Mouse (Mus musculus) lung, postnatal 0 days (tissue): ENCODE data around the gene Gabra6. TPM values are rescaled to one million over a fixed set of nuclear protein-coding genes. Genes with fewer than 3 reads are reported as not detected.

ENCODE experiments used
- ATAC-seq: fragments of 200-750 bp; cut with Nextera tagmentation; 2 replicates; pipeline ENCODE4 v1.8.0; 2017; ENCODE audit warnings: moderate library complexity
- DNase-seq: peaks from one replicate; pipeline ENCODE4 v3.0.0-alpha.2; 2016; ENCODE audit warnings: low spot score
- H3K27ac ChIP-seq: fragments of 300-500 bp; sonication (generic); 2 replicates; pipeline ENCODE4 v1.5.1; 2014; ENCODE audit warnings: antibody characterized with exemption, mild to moderate bottlenecking, low read length, mixed read lengths
- H3K27me3 ChIP-seq: fragments of 300-500 bp; sonication (generic); replicated peaks from 2 replicates; pipeline ENCODE4 v1.6.1; 2014; ENCODE audit warnings: low read length, mixed read lengths; ENCODE audit not compliant: insufficient read depth
- H3K36me3 ChIP-seq: fragments of 300-500 bp; sonication (generic); 2 replicates; pipeline ENCODE4 v1.6.1; 2014; ENCODE audit warnings: low read length, mixed read lengths; ENCODE audit not compliant: insufficient read depth
- H3K4me1 ChIP-seq: fragments of 300-500 bp; sonication (generic); 2 replicates; pipeline ENCODE4 v1.6.1; 2014; ENCODE audit warnings: antibody characterized with exemption, low read depth, low read length, mixed read lengths; ENCODE audit not compliant: insufficient read depth
- H3K4me2 ChIP-seq: fragments of 300-500 bp; sonication (generic); replicated peaks from 2 replicates; pipeline ENCODE4 v1.6.1; 2014; ENCODE audit warnings: low read depth, mild to moderate bottlenecking, low read length, moderate library complexity, mixed read lengths
- H3K4me3 ChIP-seq: fragments of 300-500 bp; sonication (generic); 2 replicates; pipeline ENCODE4 v1.5.1; 2014; ENCODE audit warnings: low read depth, low read length
- H3K9ac ChIP-seq: fragments of 300-500 bp; sonication (generic); replicated peaks from 2 replicates; pipeline ENCODE4 v1.6.1; 2014; ENCODE audit warnings: low read depth, mild to moderate bottlenecking
- H3K9me3 ChIP-seq: fragments of 300-500 bp; sonication (generic); 2 replicates; pipeline ENCODE4 v1.6.1; 2016; ENCODE audit warnings: low read length, mixed read lengths
- CTCF ChIP-seq: IDR thresholded peaks from 2 replicates; pipeline ENCODE4 v1.5.1; 2016; ENCODE audit warnings: antibody characterized with exemption, mild to moderate bottlenecking
- EP300 ChIP-seq: IDR thresholded peaks from 2 replicates; pipeline ENCODE4 v1.6.1; 2016; ENCODE audit warnings: antibody characterized with exemption, mild to moderate bottlenecking, control low read depth
- WGBS: fragments of 180-500 bp; shearing (Covaris S2); extraction: QIAGEN DNeasy Blood & Tissue Kit; methylation state at CpG from one replicate; pipeline ENCODE4 v1.1.7; 2014; 5-methylcytosine and 5-hydroxymethylcytosine counted together
- polyA plus RNA-seq: library from polyadenylated mRNA; unstranded; fragments of >200 nt; fragmentation: Nextera tagmentation; extraction: Ambion mirVana; gene quantifications from 2 replicates; pipeline ENCODE4 v1.2.1, GENCODE M21; 2015

The Gabra6 gene
- not detected in 2 replicates for polyA plus RNA-seq

DNA sequence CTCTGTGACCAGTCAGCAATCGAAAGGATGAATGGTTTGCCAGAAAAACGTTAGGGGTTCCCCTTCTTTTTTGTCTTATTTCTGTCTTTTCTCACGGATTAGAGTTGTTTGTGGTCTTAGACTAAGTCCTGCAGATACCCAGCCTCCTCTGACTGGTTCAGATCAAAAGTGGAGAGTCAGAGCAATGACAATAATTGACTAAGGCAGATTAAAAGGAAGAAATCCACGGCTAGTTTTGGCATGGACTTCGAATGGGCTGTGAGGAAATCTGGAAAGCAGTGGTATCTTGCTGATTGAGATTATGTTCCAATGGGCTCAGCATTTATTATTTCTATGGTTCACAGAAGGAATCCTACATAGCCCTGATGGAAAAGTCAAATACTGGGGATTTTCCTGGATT lies at the start of gene Gabra6:
TSS of gene Gabra6 (minus strand) at position 191 of the 400 bp plus-strand sequence.
- TF ChIP-seq CTCF, result no peak
- 63% methylated on average over 5 of the region's 5 CpGs for WGBS
- H3K36me3 ChIP-seq, result no peaks in the 10 kb centered on the region
- H3K9ac ChIP-seq, result no peak within 1 kb of the TSS
- H3K27me3 ChIP-seq, result no peaks in the 10 kb centered on the region
- DNase-seq, result no peak
- no peak within 1 kb of the TSS for H3K27ac ChIP-seq
- H3K4me1 ChIP-seq, result no peaks in the 10 kb centered on the region
- H3K9me3 ChIP-seq, result no peaks in the 10 kb centered on the region
- ATAC-seq, result no peak
- H3K4me3 ChIP-seq, result no peak within 1 kb of the TSS
- H3K4me2 ChIP-seq, result no peak within 1 kb of the TSS

DNA sequence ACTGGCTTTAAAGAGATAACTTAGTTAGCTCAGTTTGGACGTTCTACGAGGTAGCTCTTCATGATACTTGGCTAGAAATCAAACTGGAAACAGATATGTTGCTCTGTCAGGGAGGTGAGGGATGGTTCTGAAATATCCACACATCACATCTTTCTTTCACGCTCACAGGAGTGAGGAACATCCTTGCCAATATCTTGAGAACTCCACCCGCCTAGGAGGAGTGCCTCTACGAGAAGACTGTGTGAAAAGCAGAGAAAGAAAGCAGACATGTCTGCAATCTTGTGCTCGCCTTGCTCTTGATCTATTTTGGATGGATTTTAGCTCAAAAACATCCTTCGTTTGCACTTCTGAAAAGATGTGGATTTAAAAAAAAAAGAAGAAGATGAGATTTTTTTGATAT lies 44.7 kb upstream of the Gabra6 start:
- no peaks in the 10 kb centered on the region for H3K4me1 ChIP-seq
- TF ChIP-seq CTCF (no peak), EP300 (no peak)
- ATAC-seq (no peak), DNase-seq (no peak)
- no peak overlapping the region for H3K4me3 ChIP-seq
- H3K9me3 ChIP-seq, result no peaks in the 10 kb centered on the region
- no peaks in the 10 kb centered on the region for H3K36me3 ChIP-seq
- no peak overlapping the region for H3K4me2 ChIP-seq
- H3K27ac ChIP-seq, result no peak overlapping the region
- no peak overlapping the region for H3K9ac ChIP-seq
- no peaks in the 10 kb centered on the region for H3K27me3 ChIP-seq
- 62% methylated on average over 7 of the region's 7 CpGs for WGBS

DNA sequence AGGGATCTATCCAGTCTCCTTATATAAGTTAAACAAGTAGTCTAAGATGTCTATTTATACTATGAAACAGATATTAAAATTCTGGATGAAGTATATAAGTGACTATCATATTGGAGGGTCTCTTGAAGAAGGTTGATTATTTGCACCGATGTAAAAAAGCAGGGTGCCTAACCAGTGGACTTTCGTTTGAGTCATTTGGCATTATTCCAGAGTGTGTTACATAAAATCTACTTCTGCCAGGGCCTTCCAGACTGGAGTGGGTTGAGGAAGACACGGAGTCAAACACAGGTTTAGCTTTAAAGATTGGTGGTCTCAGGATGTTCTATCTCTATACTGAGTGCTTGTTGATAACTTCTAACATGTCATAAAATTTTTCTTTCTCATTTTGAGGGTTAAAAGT lies 11.2 kb upstream of the Gabra6 start:
- H3K27me3 ChIP-seq, result no peaks in the 10 kb centered on the region
- H3K9ac ChIP-seq, result no peak overlapping the region
- TF ChIP-seq EP300, result no peak
- no peak for TF ChIP-seq CTCF
- H3K27ac ChIP-seq, result no peak overlapping the region
- 64% methylated on average over 3 of the region's 3 CpGs for WGBS
- no peaks in the 10 kb centered on the region for H3K9me3 ChIP-seq
- no peaks in the 10 kb centered on the region for H3K36me3 ChIP-seq
- H3K4me2 ChIP-seq, result no peak overlapping the region
- no peak for DNase-seq
- H3K4me3 ChIP-seq, result no peak overlapping the region
- no peaks in the 10 kb centered on the region for H3K4me1 ChIP-seq
- no peak for ATAC-seq

DNA sequence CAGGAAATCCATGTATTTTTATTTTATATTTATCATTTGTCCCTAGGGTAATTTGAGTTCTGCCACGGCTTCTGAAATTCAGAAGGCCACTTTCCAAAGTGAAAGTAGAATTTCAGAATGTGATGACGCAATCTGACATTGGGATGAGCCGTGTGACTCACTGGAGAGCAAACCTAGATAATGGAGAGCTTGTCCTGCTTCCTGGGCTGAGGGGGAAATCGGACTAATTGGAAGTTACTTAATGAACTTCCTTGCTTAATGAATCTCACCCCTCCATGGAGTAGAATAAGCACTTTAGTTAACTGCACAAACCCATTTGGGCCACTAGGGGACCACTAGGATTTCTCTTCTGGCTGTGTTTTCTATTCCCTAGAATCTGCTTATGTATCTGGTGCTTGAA lies 5.4 kb upstream of the Gabra6 start:
- ATAC-seq, result no peak
- Histone ChIP-seq H3K4me1 (no peaks in the 10 kb centered on the region), H3K9ac (no peak overlapping the region), H3K4me2 (no peak overlapping the region), H3K4me3 (no peak overlapping the region), H3K27ac (no peak overlapping the region), H3K9me3 (no peaks in the 10 kb centered on the region), H3K27me3 (no peaks in the 10 kb centered on the region), H3K36me3 (no peaks in the 10 kb centered on the region)
- no peak for DNase-seq
- WGBS, result 63% methylated on average over 4 of the region's 4 CpGs
- no peak for TF ChIP-seq CTCF
- TF ChIP-seq EP300, result no peak

DNA sequence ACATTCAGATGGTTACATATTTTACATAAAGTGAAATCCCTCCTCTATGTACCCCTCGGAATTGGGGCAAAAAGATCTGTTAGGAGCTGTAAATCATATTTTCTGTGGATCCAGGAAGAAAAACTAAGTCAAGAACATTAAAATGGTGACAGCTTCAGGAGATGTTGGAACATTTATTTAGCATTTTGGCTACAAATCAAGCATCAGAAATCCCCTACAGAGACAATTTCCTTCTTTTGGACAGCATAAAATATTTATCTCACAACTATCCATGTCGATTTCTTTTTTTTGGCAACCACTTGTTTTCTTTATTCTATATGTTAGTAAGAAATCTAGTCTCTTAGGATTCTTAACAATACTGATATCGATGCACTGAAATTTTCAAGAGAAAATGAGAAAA lies 688 bp upstream of the Gabra6 start:
- H3K27ac ChIP-seq, result no peak overlapping the region
- DNase-seq (no peak), ATAC-seq (no peak)
- H3K9me3 ChIP-seq, result no peaks in the 10 kb centered on the region
- TF ChIP-seq EP300 (no peak), CTCF (no peak)
- H3K9ac ChIP-seq, result no peak overlapping the region
- no peak overlapping the region for H3K4me2 ChIP-seq
- no peak overlapping the region for H3K4me3 ChIP-seq
- H3K36me3 ChIP-seq, result no peaks in the 10 kb centered on the region
- H3K27me3 ChIP-seq, result no peaks in the 10 kb centered on the region
- 72% methylated on average over 3 of the region's 3 CpGs for WGBS
- H3K4me1 ChIP-seq, result no peaks in the 10 kb centered on the region

DNA sequence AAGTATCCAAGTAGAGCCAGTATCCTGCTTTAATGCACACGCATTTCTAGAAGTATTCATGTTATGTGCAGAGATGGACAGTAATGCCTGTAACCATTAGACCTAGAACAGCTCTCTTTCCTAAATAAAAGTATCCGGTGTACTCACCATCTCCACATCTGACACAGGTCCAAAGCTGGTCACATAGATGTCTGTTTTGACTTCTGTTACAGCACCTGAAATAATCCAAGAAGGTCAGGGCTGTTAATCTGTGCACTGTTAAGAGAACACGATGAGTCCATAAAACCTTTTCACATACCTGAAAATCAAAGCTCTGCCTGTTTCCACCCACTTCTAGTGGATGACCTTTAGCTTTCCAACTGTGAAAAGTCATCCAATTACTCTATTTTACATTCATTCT lies 1.4 kb downstream of the Gabra6 start:
- no peak for ATAC-seq

DNA sequence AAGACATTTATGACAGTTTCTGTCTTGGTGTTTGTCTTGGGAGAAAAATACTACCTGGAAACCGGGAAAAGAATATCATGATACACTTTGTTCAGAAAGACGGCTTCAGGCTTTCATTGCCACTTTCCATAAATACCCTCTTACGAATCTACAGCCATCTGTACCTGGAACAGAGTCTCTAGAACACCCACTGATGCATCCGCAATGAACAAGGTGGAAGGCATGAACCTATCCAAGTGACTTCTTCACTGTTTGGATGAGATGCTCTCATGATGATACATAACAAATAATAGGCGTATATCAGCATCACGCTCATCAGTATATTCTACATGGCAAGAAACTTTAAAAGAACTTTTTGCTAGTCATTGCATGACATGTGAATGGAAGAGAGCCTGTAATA lies 1.8 kb downstream of the Gabra6 start:
- no peaks in the 10 kb centered on the region for H3K27me3 ChIP-seq
- H3K27ac ChIP-seq, result no peak overlapping the region
- ATAC-seq (no peak), DNase-seq (no peak)
- no peak overlapping the region for H3K9ac ChIP-seq
- H3K4me2 ChIP-seq, result no peak overlapping the region
- H3K9me3 ChIP-seq, result no peaks in the 10 kb centered on the region
- TF ChIP-seq EP300 (no peak), CTCF (no peak)
- 81% methylated on average over 6 of the region's 6 CpGs for WGBS
- no peaks in the 10 kb centered on the region for H3K36me3 ChIP-seq
- H3K4me3 ChIP-seq, result no peak overlapping the region
- H3K4me1 ChIP-seq, result no peaks in the 10 kb centered on the region

More for the DNA sequence above, 1.4 kb downstream of the Gabra6 start:
- no peak overlapping the region for H3K27ac ChIP-seq
- no peaks in the 10 kb centered on the region for H3K27me3 ChIP-seq
- no peaks in the 10 kb centered on the region for H3K36me3 ChIP-seq
- WGBS, result 86% methylated on average over 3 of the region's 3 CpGs
- H3K4me3 ChIP-seq, result no peak overlapping the region
- no peak overlapping the region for H3K9ac ChIP-seq
- H3K4me2 ChIP-seq, result no peak overlapping the region
- no peak for TF ChIP-seq EP300
- TF ChIP-seq CTCF, result no peak
- no peaks in the 10 kb centered on the region for H3K4me1 ChIP-seq
- no peaks in the 10 kb centered on the region for H3K9me3 ChIP-seq
- no peak for DNase-seq
